Mouse (Mus musculus) embryonic facial prominence, embryonic 14.5 days (tissue): ENCODE results near the gene Lrrc28. TPM values are rescaled to one million over a fixed set of nuclear protein-coding genes. Genes with fewer than 3 reads are reported as not detected.
A peak's percentile ranks its signal among the peaks of the same experiment; 100 is the strongest.

ENCODE experiments used
- ATAC-seq: fragments of 200-750 bp; cut with Nextera tagmentation; 2 replicates; pipeline ENCODE4 v1.8.0; 2017; ENCODE audit warnings: low read depth, moderate number of reproducible peaks, moderate TSS enrichment
- DNase-seq: peaks from one replicate; pipeline ENCODE4 v3.0.0-alpha.2; 2015; ENCODE audit warnings: low spot score
- H3K27ac ChIP-seq: fragments of 300-500 bp; sonication (generic); replicated peaks from 2 replicates; pipeline ENCODE4 v1.5.1; 2014; ENCODE audit warnings: low read depth, mild to moderate bottlenecking, low read length, moderate library complexity
- H3K27me3 ChIP-seq: fragments of 300-500 bp; sonication (generic); replicated peaks from 2 replicates; pipeline ENCODE4 v1.6.1; 2014; ENCODE audit warnings: low read length; ENCODE audit not compliant: control insufficient read depth, insufficient read depth
- H3K36me3 ChIP-seq: fragments of 300-500 bp; sonication (generic); 2 replicates; pipeline ENCODE4 v1.6.1; 2014; ENCODE audit warnings: low read length, mixed read lengths; ENCODE audit not compliant: control insufficient read depth, insufficient read depth
- H3K4me1 ChIP-seq: fragments of 300-500 bp; sonication (generic); 2 replicates; pipeline ENCODE4 v1.6.1; 2014; ENCODE audit warnings: antibody characterized with exemption, low read length; ENCODE audit not compliant: control insufficient read depth, insufficient read depth
- H3K4me2 ChIP-seq: fragments of 300-500 bp; sonication (generic); 2 replicates; pipeline ENCODE4 v1.6.1; 2014; ENCODE audit warnings: low read depth, mild to moderate bottlenecking, low read length, moderate library complexity, mixed read lengths
- H3K4me3 ChIP-seq: fragments of 300-500 bp; sonication (generic); 2 replicates; pipeline ENCODE4 v1.5.1; 2014; ENCODE audit warnings: low read depth, mild to moderate bottlenecking, low read length
- H3K9ac ChIP-seq: fragments of 300-500 bp; sonication (generic); 2 replicates; pipeline ENCODE4 v1.6.1; 2014; ENCODE audit warnings: low read depth, mild to moderate bottlenecking, low read length, moderate library complexity, mixed read lengths
- H3K9me3 ChIP-seq: fragments of 300-500 bp; sonication (generic); 2 replicates; pipeline ENCODE4 v1.6.1; 2016; ENCODE audit warnings: low read length; ENCODE audit not compliant: control insufficient read depth
- WGBS: fragments of 180-500 bp; shearing (Covaris S2); extraction: QIAGEN DNeasy Blood & Tissue Kit; methylation state at CpG from one replicate; pipeline ENCODE4 v1.1.7; 2014; 5-methylcytosine and 5-hydroxymethylcytosine counted together
- polyA plus RNA-seq: library from polyadenylated mRNA; unstranded; fragments of >200 nt; fragmentation: Nextera tagmentation; extraction: Ambion mirVana; gene quantifications from 2 replicates; pipeline ENCODE4 v1.2.1, GENCODE M21; 2014

The Lrrc28 gene
- polyA plus RNA-seq, 1 experiment from 2014 or later = 19.8 TPM

- Histone ChIP-seq H3K4me3 (no peak overlapping the region), H3K4me1 (peaks cover 13% of the 10 kb centered on the region; the same call in 1 of the 2 replicates), H3K27ac (no peak overlapping the region; the same call in 1 of the 2 replicates), H3K9me3 (no peaks in the 10 kb centered on the region), H3K4me2 (no peak overlapping the region), H3K9ac (no peak overlapping the region), H3K27me3 (no peaks in the 10 kb centered on the region), H3K36me3 (0 out of 2 replicates have a peak, but pooled peaks cover 3% of the 10 kb centered on the region)
- DNase-seq = no peak
- no peak for ATAC-seq
- WGBS = 91% methylated on average over 10 of the region's 10 CpGs
Measured at GRCm38 (mm10) chr7:67617646-67618045, 27.4 kb downstream of the Lrrc28 start.

GRCm38 (mm10) chr7:67616890-67617289 lies 28.2 kb downstream of the Lrrc28 start:
- Histone ChIP-seq H3K27me3 (no peaks in the 10 kb centered on the region), H3K4me3 (no peak overlapping the region), H3K4me1 (peaks cover 13% of the 10 kb centered on the region; the same call in 1 of the 2 replicates), H3K9me3 (no peaks in the 10 kb centered on the region), H3K27ac (peak overlapping the region; percentile 52; the same call in 1 of the 2 replicates), H3K9ac (no peak overlapping the region), H3K4me2 (no peak overlapping the region), H3K36me3 (0 out of 2 replicates have a peak, but pooled peaks cover 4% of the 10 kb centered on the region)
- no peak for ATAC-seq
- DNase-seq = no peak
- WGBS = 45% methylated on average over 4 of the region's 4 CpGs

DNA sequence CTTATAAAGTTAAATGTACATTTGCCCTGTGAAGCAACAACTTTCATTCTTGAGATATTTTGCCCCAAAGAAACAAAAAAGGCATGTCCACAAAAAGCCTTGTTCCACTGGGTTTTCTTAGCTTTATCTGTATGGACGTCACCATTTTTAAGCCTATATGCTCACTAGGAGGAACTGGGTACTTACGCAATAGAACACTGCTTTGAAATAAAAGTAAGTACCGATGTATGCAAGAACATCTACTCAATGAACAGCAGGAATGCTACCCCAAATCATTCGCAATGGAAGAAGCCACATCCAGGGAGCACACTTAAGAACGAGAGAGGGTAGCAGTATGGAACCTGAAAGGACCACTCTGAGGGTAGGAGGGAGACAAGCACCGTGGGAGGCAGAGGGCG lies 30.6 kb downstream of the Lrrc28 start:
- ATAC-seq (no peak), DNase-seq (no peak)
- Histone ChIP-seq H3K36me3 (0 out of 2 replicates have a peak, but pooled peaks cover 8% of the 10 kb centered on the region), H3K4me2 (no peak overlapping the region), H3K27ac (no peak overlapping the region; the same call in 1 of the 2 replicates), H3K4me3 (no peak overlapping the region), H3K27me3 (no peaks in the 10 kb centered on the region), H3K4me1 (peaks cover 9% of the 10 kb centered on the region; the same call in 1 of the 2 replicates), H3K9me3 (no peaks in the 10 kb centered on the region), H3K9ac (no peak overlapping the region)
- WGBS = 87% methylated on average over 7 of the region's 7 CpGs

DNA sequence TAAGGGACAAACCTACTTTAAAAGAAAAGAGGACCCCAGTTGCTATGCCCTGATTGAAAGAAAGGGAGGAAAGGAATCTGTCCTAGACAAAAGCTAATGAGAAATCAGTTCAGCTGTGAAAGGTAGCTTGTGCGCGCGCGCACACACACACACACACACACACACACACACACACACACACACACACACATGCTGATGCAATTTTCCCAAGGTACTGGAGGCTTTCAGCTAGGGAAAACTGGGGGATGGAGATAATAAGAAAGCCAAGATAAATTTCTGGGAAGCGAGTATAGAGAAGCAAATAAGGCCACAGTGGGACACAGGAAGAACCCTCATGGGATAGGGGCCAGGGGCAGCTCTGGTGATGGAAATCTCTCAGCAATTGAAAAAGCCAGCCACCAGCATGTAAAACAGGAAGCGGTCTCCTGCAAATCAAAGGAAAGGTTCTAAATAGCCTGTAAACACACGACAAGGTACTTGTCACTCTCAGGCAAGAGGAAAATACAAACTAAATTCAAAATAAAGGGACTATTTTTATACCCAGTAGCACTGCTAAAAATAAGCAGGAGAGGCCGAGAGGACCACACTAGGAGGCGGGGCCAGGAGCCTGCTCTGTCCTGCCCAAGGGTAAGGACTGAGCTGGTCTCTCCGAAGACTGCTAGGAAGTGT lies 31.1 kb downstream of the Lrrc28 start:
- Histone ChIP-seq H3K4me2 (no peak overlapping the region), H3K4me3 (no peak overlapping the region), H3K36me3 (0 out of 2 replicates have a peak, but pooled peaks cover 8% of the 10 kb centered on the region), H3K4me1 (peaks cover 9% of the 10 kb centered on the region; the same call in 1 of the 2 replicates), H3K9me3 (no peaks in the 10 kb centered on the region), H3K9ac (no peak overlapping the region), H3K27me3 (no peaks in the 10 kb centered on the region), H3K27ac (no peak overlapping the region; the same call in 1 of the 2 replicates)
- WGBS = 59% methylated on average over 10 of the region's 10 CpGs
- DNase-seq = peak; percentile 43
- peak; percentile 47; the same call in 1 of the 2 replicates for ATAC-seq

DNA sequence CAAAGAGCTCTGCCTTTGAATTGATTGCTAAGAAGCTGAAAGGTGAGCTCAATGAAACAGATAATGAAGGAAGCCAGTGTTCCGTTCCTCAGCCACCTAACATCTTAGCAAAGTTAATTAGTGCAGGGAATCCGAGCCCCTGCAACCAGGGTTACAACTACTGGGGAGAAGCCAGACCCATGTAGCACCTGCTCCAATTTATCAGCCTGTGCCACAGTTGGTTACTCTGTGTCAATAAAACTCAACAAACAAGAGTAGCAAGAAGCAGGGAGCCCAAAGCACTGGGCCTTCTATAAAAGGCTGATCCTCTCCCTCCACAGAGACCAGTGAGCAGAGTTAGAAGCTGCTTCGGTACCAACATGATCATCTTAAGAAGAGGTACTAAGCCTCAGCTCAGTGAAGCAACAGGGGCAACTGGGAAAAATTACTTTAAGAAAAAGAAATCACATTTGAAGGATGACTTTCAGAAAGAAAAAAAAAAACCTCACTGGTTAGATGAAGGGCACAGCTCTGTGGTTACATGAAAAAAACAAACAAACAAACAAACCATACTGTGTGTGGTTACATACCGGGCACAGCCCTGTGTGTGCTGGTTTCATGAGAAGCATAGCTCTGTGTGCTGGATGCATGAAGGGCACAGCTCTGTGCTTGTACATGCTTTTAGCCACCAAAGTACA lies 36.6 kb downstream of the Lrrc28 start:
- 43% methylated on average over 4 of the region's 4 CpGs for WGBS
- H3K27ac ChIP-seq = peak overlapping the region; percentile 29; the same call in 1 of the 2 replicates
- H3K9ac ChIP-seq = peak overlapping the region; percentile 30; the same call in 1 of the 2 replicates
- peaks cover 17% of the 10 kb centered on the region for H3K4me1 ChIP-seq
- H3K9me3 ChIP-seq = no peaks in the 10 kb centered on the region
- no peaks in the 10 kb centered on the region for H3K27me3 ChIP-seq
- no peak overlapping the region for H3K4me2 ChIP-seq
- ATAC-seq (peak; percentile 61; the same call in 1 of the 2 replicates), DNase-seq (peak; percentile 62)
- H3K36me3 ChIP-seq = 0 out of 2 replicates have a peak, but pooled peaks cover 5% of the 10 kb centered on the region
- no peak overlapping the region for H3K4me3 ChIP-seq

GRCm38 (mm10) chr7:67607669-67608347 lies 37.3 kb downstream of the Lrrc28 start:
- H3K4me2 ChIP-seq = no peak overlapping the region
- 0 out of 2 replicates have a peak overlapping the region, but pooled peaks have one; percentile 30 for H3K9ac ChIP-seq
- peaks cover 17% of the 10 kb centered on the region for H3K4me1 ChIP-seq
- DNase-seq (no peak), ATAC-seq (no peak)
- H3K4me3 ChIP-seq = no peak overlapping the region
- H3K9me3 ChIP-seq = no peaks in the 10 kb centered on the region
- H3K27me3 ChIP-seq = no peaks in the 10 kb centered on the region
- 0 out of 2 replicates have a peak, but pooled peaks cover 5% of the 10 kb centered on the region for H3K36me3 ChIP-seq
- peak overlapping the region; percentile 29; the same call in 1 of the 2 replicates for H3K27ac ChIP-seq
- WGBS = 69% methylated on average over 5 of the region's 5 CpGs

DNA sequence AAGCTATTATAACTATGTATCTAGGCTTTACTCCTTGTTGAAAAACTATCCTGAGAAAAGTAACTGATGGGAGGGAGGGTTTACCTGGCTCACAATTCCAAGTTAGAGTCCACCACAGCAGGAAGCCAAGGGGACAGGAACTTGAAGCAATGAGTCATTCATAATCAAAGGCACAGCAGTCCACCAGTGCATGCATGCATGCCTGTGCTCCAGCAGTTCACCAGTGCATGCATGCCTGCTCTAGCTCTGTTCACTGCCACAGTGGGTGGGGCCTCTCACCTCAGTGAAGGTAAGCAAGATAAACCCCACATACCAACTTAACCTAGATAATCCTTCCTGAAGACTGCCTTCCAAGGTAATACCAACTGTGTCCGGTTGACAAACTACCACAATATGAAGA lies 38.8 kb downstream of the Lrrc28 start:
- Histone ChIP-seq H3K4me1 (peaks cover 17% of the 10 kb centered on the region), H3K4me2 (no peak overlapping the region), H3K4me3 (no peak overlapping the region), H3K9me3 (no peaks in the 10 kb centered on the region), H3K27ac (no peak overlapping the region), H3K36me3 (no peaks in the 10 kb centered on the region), H3K27me3 (no peaks in the 10 kb centered on the region), H3K9ac (no peak overlapping the region)
- DNase-seq = no peak
- no peak for ATAC-seq
- 63% methylated on average over 1 of the region's 1 CpGs for WGBS

- Histone ChIP-seq H3K4me3 (no peak overlapping the region), H3K36me3 (no peaks in the 10 kb centered on the region), H3K4me2 (peak overlapping the region; percentile 10; the same call in 1 of the 2 replicates), H3K27ac (peak overlapping the region; percentile 70; the same call in 1 of the 2 replicates), H3K4me1 (peaks cover 17% of the 10 kb centered on the region), H3K9ac (no peak overlapping the region), H3K9me3 (no peaks in the 10 kb centered on the region), H3K27me3 (no peaks in the 10 kb centered on the region)
- WGBS = 69% methylated on average over 6 of the region's 6 CpGs
- ATAC-seq (no peak), DNase-seq (no peak)
Measured at GRCm38 (mm10) chr7:67605114-67605513, 40.0 kb downstream of the Lrrc28 start.
